Mouse (Mus musculus): ENCODE measurements around the gene Frem1. TPM values are rescaled to one million over a fixed set of nuclear protein-coding genes. Genes with fewer than 3 reads are reported as not detected.

Frem1 gene
- total RNA-seq (2023): not detected

GRCm38 (mm10) chr4:83051634-83052577 is at the start of gene Frem1:
Frem1 (minus strand) TSS chr4:83052339.

DNA sequence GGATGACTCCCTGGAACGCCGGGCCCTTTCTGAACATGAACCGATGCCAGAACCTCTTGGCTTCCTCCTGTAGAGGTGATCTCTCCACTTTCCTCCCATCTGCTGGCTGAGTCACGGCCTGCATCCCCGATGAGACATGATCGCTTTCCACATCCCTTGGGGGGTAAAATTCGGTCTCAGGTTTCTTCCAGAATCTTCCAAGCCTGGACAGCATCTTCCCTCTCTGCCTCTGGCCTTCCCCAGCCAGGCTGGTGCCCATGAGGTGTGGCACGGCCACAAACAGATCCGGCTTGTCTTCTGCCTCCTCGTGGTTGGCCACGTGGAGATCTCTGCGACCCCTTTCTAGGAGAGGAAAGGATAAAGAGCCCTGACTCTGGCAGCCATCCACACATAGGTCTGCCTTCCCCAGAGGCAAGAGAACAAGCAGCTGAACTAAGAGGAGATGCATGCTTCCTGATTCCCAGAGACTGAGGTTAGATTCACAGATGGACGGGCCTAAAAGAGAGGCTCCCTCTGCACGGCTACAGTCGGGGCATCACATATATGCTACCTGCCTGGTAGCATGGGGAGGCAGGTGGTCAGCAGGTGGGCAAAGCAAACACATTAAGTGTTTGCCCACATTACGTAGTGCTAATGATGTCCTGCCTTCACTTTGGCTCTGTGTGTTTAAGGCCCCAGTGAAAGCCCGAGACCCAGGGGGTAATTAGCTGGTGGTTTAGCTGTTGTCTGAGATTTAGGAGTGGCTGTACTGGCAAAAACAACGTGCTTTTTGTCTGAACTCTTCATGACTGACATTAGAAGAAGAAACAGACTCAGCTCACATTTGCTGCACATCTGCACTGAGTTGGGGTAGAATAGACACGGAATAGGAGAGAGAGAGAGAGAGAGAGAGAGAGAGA is 167.3 kb downstream of the Frem1 start, which contains the start of gene Cer1:
Gene Cer1 (minus strand): TSS at position 513 of the 899 bp plus-strand sequence.

GRCm38 (mm10) chr4:82859131-82860125 is 192.7 kb downstream of the Frem1 start, which contains the start of gene Zdhhc21:
Zdhhc21 (minus strand) TSS chr4:82859958.

Other genes starting within 250 kb of the Frem1 start
- 10 to 100 TPM; 15.8 to 26.0 TPM for gene Zdhhc21, start 192.4 kb downstream of the Frem1 start, total RNA-seq (2023)
- gene Cer1, start 167.2 kb downstream of the Frem1 start, total RNA-seq (2023): not detected